Mouse (Mus musculus) heart, postnatal 25 days (tissue): ENCODE measurements around the gene Clca3a1. TPM values are rescaled to one million over a fixed set of nuclear protein-coding genes. Genes with fewer than 3 reads are reported as not detected.

Experiments used
- DNase-seq: peaks from one replicate; pipeline ENCODE4 v3.0.0; 2022; ENCODE audit warnings: low spot score
- intact Hi-C: fragments of 180-260 bp; cut with DNase I; formaldehyde crosslinking; loops from one replicate; pipeline ENCODE4 v1.15.1; 2025
- total RNA-seq, 2 experiments: library from RNA; stranded (reverse); gene quantifications; 2 replicates each; pipeline ENCODE4 v1.2.3; 2021

Clca3a1 gene
- total RNA-seq, 2 experiments from 2014 or later, result 1.0 to 1.1 TPM

- no peak for DNase-seq
- intact Hi-C loops, result loop anchor here (2.0 to 5.0 kb wide), 3 partner anchors 29 to 240 kb away; partner anchors contain the start of gene Sh3glb1
These were observed 68.7 kb downstream of the Clca3a1 start for GRCm38 (mm10) chr3:144692052-144692451.

- no peak for DNase-seq
- intact Hi-C loops, result no loop called here
These were observed 71.5 kb downstream of the Clca3a1 start for GRCm38 (mm10) chr3:144689236-144689635.

- no peak for DNase-seq
- intact Hi-C loops, result no loop called here
These were observed 72.5 kb downstream of the Clca3a1 start for GRCm38 (mm10) chr3:144688284-144688683.

GRCm38 (mm10) chr3:144687618-144688017 lies 73.2 kb downstream of the Clca3a1 start:
- intact Hi-C loops, result no loop called here
- no peak for DNase-seq

GRCm38 (mm10) chr3:144686146-144686545 lies 74.6 kb downstream of the Clca3a1 start:
- intact Hi-C loops, result no loop called here

GRCm38 (mm10) chr3:144683136-144683814 lies 77.5 kb downstream of the Clca3a1 start:
- no peak for DNase-seq
- intact Hi-C loops, result no loop called here

More at GRCm38 (mm10) chr3:144686146-144686545, 74.6 kb downstream of the Clca3a1 start:
- no peak for DNase-seq

- intact Hi-C loops, result no loop called here
- no peak for DNase-seq
These were observed 79.2 kb downstream of the Clca3a1 start for GRCm38 (mm10) chr3:144681542-144681941.

GRCm38 (mm10) chr3:144679701-144680159 lies 81.0 kb downstream of the Clca3a1 start:
- intact Hi-C loops, result no loop called here
- peak; percentile 14 for DNase-seq

Other genes starting within 250 kb of the Clca3a1 start
- 10 to 100 TPM in 1 of 2 experiments, 1 to 10 TPM in 1; 9.8 to 10.3 TPM for gene Hs2st1, start 190.8 kb downstream of the Clca3a1 start, total RNA-seq
- 100 to 1,000 TPM; 141 to 147 TPM for gene Selenof, start 190.7 kb downstream of the Clca3a1 start, total RNA-seq
- 100 to 1,000 TPM; 330 to 353 TPM for gene Sh3glb1, start 40.6 kb downstream of the Clca3a1 start, total RNA-seq
- under 1 TPM; 0.10 to 0.22 TPM for gene Clca3a2, start 58.5 kb upstream of the Clca3a1 start, total RNA-seq
- gene Clca3b, start 88.4 kb upstream of the Clca3a1 start, total RNA-seq, result not detected
- gene Clca4b, start 171.6 kb upstream of the Clca3a1 start, total RNA-seq, result not detected
- not detected for gene Clca4a, start 214.1 kb upstream of the Clca3a1 start, total RNA-seq